Comparison of ENCODE assay signal across 9 mouse cellular contexts in the genomic region with DNA sequence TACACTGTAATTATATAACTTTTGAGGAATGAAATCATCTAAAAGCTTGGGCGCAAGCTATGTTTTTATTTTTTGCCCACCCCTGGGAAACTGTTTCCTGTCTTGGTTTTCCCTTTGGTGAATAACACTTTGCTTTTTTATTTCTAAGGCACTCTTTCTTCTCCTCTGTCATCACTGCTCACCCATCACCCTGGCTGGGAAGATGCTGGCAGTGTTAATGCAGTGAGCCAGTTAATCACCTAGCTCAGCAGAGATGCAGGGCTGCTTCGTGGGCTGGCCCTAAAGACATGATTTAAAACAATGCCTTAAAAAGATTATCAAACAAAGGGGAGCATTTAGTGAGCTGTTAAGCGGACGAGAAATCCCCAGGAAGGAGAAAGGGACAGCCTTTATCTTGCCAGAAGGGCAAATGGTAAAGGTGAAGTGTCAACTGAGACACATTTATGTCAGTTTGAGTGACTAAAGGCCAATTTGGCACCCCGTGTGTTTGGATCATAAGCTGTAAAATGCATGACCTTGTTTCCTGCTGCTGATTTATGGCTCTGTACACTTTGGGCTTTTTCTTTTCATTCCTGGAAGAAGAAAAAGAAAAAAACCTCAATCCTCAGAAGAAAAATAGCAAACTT.
DNase-seq lines count a peak whose midpoint lies in the region; ATAC-seq and TF ChIP-seq lines count a peak whose summit lies in the region.
"Had no signal": no experiment of that assay in that cellular context is flagged by ENCODE, and none has a peak within 500 bp of the region (broad histone marks: within the 10 kb centered on the region; RNA-seq: fewer than 3 reads in every experiment).

No protein-coding gene starts in this region.

- H3K27ac ChIP-seq in hindbrain, embryonic 13.5 days = peak overlapping the region; percentile 24; the same call in 1 of the 2 replicates
- no peak overlapping the region for H3K27ac ChIP-seq in hindbrain, embryonic 16.5 days (ENCODE audit: low read depth, low read length)
- H3K27ac ChIP-seq in spleen, adult 2 months (ENCODE audit: insufficient read depth, low read length) = peak overlapping the region; percentile 9; the same call in 1 of the 2 replicates

- no peak overlapping the region for H3K9ac ChIP-seq in hindbrain, embryonic 13.5 days
- H3K9ac ChIP-seq in hindbrain, embryonic 16.5 days (ENCODE audit: low read depth, low read length) = no peak overlapping the region

- H3K36me3 ChIP-seq in hindbrain, embryonic 13.5 days = no peaks in the 10 kb centered on the region
- no peaks in the 10 kb centered on the region for H3K36me3 ChIP-seq in hindbrain, embryonic 16.5 days (ENCODE audit: control insufficient read depth, insufficient read depth, low read length)
- no peaks in the 10 kb centered on the region for H3K36me3 ChIP-seq in spleen, adult 2 months (ENCODE audit: control insufficient read depth, insufficient read depth, low read length)

- H3K9me3 ChIP-seq in hindbrain, embryonic 13.5 days = no peaks in the 10 kb centered on the region
- H3K9me3 ChIP-seq in hindbrain, embryonic 16.5 days (ENCODE audit: control insufficient read depth, low read length) = no peaks in the 10 kb centered on the region

- peaks cover 29% of the 10 kb centered on the region for H3K4me1 ChIP-seq in hindbrain, embryonic 13.5 days (replicated peaks)
- no peaks in the 10 kb centered on the region; the same call in none of the 2 replicates for H3K4me1 ChIP-seq in hindbrain, embryonic 16.5 days (ENCODE audit: control insufficient read depth, insufficient read depth, low read depth, low read length)
- H3K4me1 ChIP-seq in spleen, adult 2 months (ENCODE audit: control insufficient read depth, insufficient read depth, insufficient read length) = no peaks in the 10 kb centered on the region

- no peak for TF ChIP-seq CTCF in spleen, adult 2 months (IDR thresholded peaks at IDR 0.05; ENCODE audit: extremely low read depth, insufficient read depth, insufficient read length, insufficient replicate concordance)

- WGBS in hindbrain, embryonic 13.5 days = 22% methylated on average over 5 of the region's 5 CpGs
- WGBS in hindbrain, embryonic 16.5 days = 30% methylated on average over 5 of the region's 5 CpGs
- WGBS in spleen, adult 2 months = 39% methylated on average over 5 of the region's 5 CpGs

- no peak overlapping the region for H3K4me3 ChIP-seq in hindbrain, embryonic 13.5 days
- H3K4me3 ChIP-seq in hindbrain, embryonic 16.5 days (ENCODE audit: low read length) = no peak overlapping the region
- no peak overlapping the region for H3K4me3 ChIP-seq in spleen, adult 2 months (ENCODE audit: extremely low read depth, insufficient read depth, insufficient read length)

- H3K4me2 ChIP-seq in hindbrain, embryonic 13.5 days = no peak overlapping the region
- no peak overlapping the region for H3K4me2 ChIP-seq in hindbrain, embryonic 16.5 days (ENCODE audit: low read length)

- H3K27me3 ChIP-seq in hindbrain, embryonic 13.5 days = no peaks in the 10 kb centered on the region
- no peaks in the 10 kb centered on the region for H3K27me3 ChIP-seq in hindbrain, embryonic 16.5 days (replicated peaks; ENCODE audit: control insufficient read depth, insufficient read depth, low read length)
- H3K27me3 ChIP-seq in spleen, adult 2 months (ENCODE audit: control insufficient read depth, insufficient read depth, low read length) = no peaks in the 10 kb centered on the region; the same call in 1 of the 2 replicates

- ATAC-seq in hindbrain, embryonic 13.5 days (ENCODE audit: low FRiP score) = no peak
- ATAC-seq in hindbrain, embryonic 16.5 days = no peak

- TF ChIP-seq POLR2A in spleen, adult 2 months (IDR thresholded peaks at IDR 0.05; ENCODE audit: low read depth, low read length) = no peak

- peak; percentile 6 for DNase-seq in adrenal gland, postnatal 14 days
- DNase-seq in adrenal gland, adult 18-20 months (ENCODE audit: low spot score in 2 of 2) = no peak
- no peak for DNase-seq in spleen, adult 2 months (ENCODE audit: low read depth in 1 of 2, low spot score in 2 of 2)
- DNase-seq in spleen, postnatal 4 days (ENCODE audit: low spot score in 2 of 2) = no peak
- DNase-seq in natural killer cell, adult 2 months (ENCODE audit: low spot score in 2 of 2) = no peak
- no peak for DNase-seq in left cerebral cortex, adult 11 months (ENCODE audit: low spot score)
- DNase-seq: cerebellum, postnatal 25 days had no signal
